Mouse (Mus musculus): ENCODE data around the gene Nox1. TPM values are rescaled to one million over a fixed set of nuclear protein-coding genes. Genes with fewer than 3 reads are reported as not detected.
A peak's percentile ranks its signal among the peaks of the same experiment; 100 is the strongest.

The Nox1 gene
- polyA plus RNA-seq, 1 experiment from 2014 or later = 0.36 TPM

- no peak overlapping the region for H3K27ac ChIP-seq (ENCODE audit: low read depth, low read length)
- H3K4me2 ChIP-seq (ENCODE audit: low read length) = no peak overlapping the region
- ATAC-seq = no peak
- no peak overlapping the region for H3K4me3 ChIP-seq (ENCODE audit: low read length)
- H3K9ac ChIP-seq (ENCODE audit: low read depth, low read length) = no peak overlapping the region
- peaks cover 7% of the 10 kb centered on the region; the same call in 1 of the 2 replicates for H3K36me3 ChIP-seq (ENCODE audit: control insufficient read depth, insufficient read depth, low read length)
- no peaks in the 10 kb centered on the region for H3K9me3 ChIP-seq (ENCODE audit: control insufficient read depth, low read length)
- H3K4me1 ChIP-seq (ENCODE audit: control insufficient read depth, insufficient read depth, low read depth, low read length) = no peaks in the 10 kb centered on the region
- 53% methylated on average over 1 of the region's 1 CpGs for WGBS
- H3K27me3 ChIP-seq (replicated peaks; ENCODE audit: control insufficient read depth, insufficient read depth, low read length) = no peaks in the 10 kb centered on the region
These were observed 136.3 kb downstream of the Nox1 start for GRCm38 (mm10) chrX:134085453-134085852.

- WGBS = 23% methylated on average over 10 of the region's 10 CpGs
- ATAC-seq = peak; percentile 12; the same call in 1 of the 2 replicates
- peak overlapping the region; percentile 76 for H3K9ac ChIP-seq (ENCODE audit: low read depth, low read length)
- H3K4me2 ChIP-seq (ENCODE audit: low read length) = peak overlapping the region; percentile 51
- H3K36me3 ChIP-seq (ENCODE audit: control insufficient read depth, insufficient read depth, low read length) = no peaks in the 10 kb centered on the region; the same call in 1 of the 2 replicates
- H3K9me3 ChIP-seq (ENCODE audit: control insufficient read depth, low read length) = no peaks in the 10 kb centered on the region
- H3K27ac ChIP-seq (ENCODE audit: low read depth, low read length) = peak overlapping the region; percentile 88
- H3K4me3 ChIP-seq (ENCODE audit: low read length) = peak overlapping the region; percentile 61
- no peaks in the 10 kb centered on the region for H3K27me3 ChIP-seq (replicated peaks; ENCODE audit: control insufficient read depth, insufficient read depth, low read length)
- H3K4me1 ChIP-seq (ENCODE audit: control insufficient read depth, insufficient read depth, low read depth, low read length) = peaks cover 2% of the 10 kb centered on the region; the same call in 1 of the 2 replicates
These were observed 162.0 kb downstream of the Nox1 start for GRCm38 (mm10) chrX:134059764-134060163.

GRCm38 (mm10) chrX:134058987-134059712, 162.6 kb downstream of the Nox1 start, which contains the start of gene Cstf2:
Cstf2 (plus strand) TSS chrX:134059187.
- Histone ChIP-seq H3K36me3 (ENCODE audit: control insufficient read depth, insufficient read depth, low read length) (no peaks in the 10 kb centered on the region; the same call in 1 of the 2 replicates), H3K4me1 (ENCODE audit: control insufficient read depth, insufficient read depth, low read depth, low read length) (peaks cover 2% of the 10 kb centered on the region; the same call in 1 of the 2 replicates), H3K9ac (ENCODE audit: low read depth, low read length) (peak within 1 kb of the TSS; percentile 76), H3K27ac (ENCODE audit: low read depth, low read length) (peak within 1 kb of the TSS; percentile 88), H3K4me2 (ENCODE audit: low read length) (peak within 1 kb of the TSS; percentile 51), H3K27me3 (replicated peaks; ENCODE audit: control insufficient read depth, insufficient read depth, low read length) (no peaks in the 10 kb centered on the region), H3K4me3 (ENCODE audit: low read length) (peak within 1 kb of the TSS; percentile 61), H3K9me3 (ENCODE audit: control insufficient read depth, low read length) (no peaks in the 10 kb centered on the region)
- 23% methylated on average over 43 of the region's 77 CpGs for WGBS
- ATAC-seq = peak; percentile 99

- H3K27ac ChIP-seq (ENCODE audit: low read depth, low read length) = peak overlapping the region; percentile 88; the same call in 1 of the 2 replicates
- no peak; the same call in 1 of the 2 replicates for ATAC-seq
These were observed 163.5 kb downstream of the Nox1 start for GRCm38 (mm10) chrX:134058040-134058875.

GRCm38 (mm10) chrX:134056897-134057296, 164.9 kb downstream of the Nox1 start:
- H3K27me3 ChIP-seq (replicated peaks; ENCODE audit: control insufficient read depth, insufficient read depth, low read length) = no peaks in the 10 kb centered on the region
- H3K36me3 ChIP-seq (ENCODE audit: control insufficient read depth, insufficient read depth, low read length) = no peaks in the 10 kb centered on the region; the same call in 1 of the 2 replicates
- ATAC-seq = no peak
- no peak overlapping the region for H3K4me3 ChIP-seq (ENCODE audit: low read length)
- WGBS = 84% methylated on average over 2 of the region's 2 CpGs
- H3K4me2 ChIP-seq (ENCODE audit: low read length) = no peak overlapping the region
- no peak overlapping the region for H3K9ac ChIP-seq (ENCODE audit: low read depth, low read length)
- peaks cover 2% of the 10 kb centered on the region; the same call in 1 of the 2 replicates for H3K4me1 ChIP-seq (ENCODE audit: control insufficient read depth, insufficient read depth, low read depth, low read length)
- H3K27ac ChIP-seq (ENCODE audit: low read depth, low read length) = no peak overlapping the region
- H3K9me3 ChIP-seq (ENCODE audit: control insufficient read depth, low read length) = no peaks in the 10 kb centered on the region

More at GRCm38 (mm10) chrX:134058040-134058875, 163.5 kb downstream of the Nox1 start:
- no peak overlapping the region for H3K9ac ChIP-seq (ENCODE audit: low read depth, low read length)
- peak overlapping the region; percentile 46 for H3K4me2 ChIP-seq (ENCODE audit: low read length)
- peaks cover 2% of the 10 kb centered on the region; the same call in 1 of the 2 replicates for H3K4me1 ChIP-seq (ENCODE audit: control insufficient read depth, insufficient read depth, low read depth, low read length)
- H3K36me3 ChIP-seq (ENCODE audit: control insufficient read depth, insufficient read depth, low read length) = no peaks in the 10 kb centered on the region; the same call in 1 of the 2 replicates
- no peaks in the 10 kb centered on the region for H3K27me3 ChIP-seq (replicated peaks; ENCODE audit: control insufficient read depth, insufficient read depth, low read length)
- no peaks in the 10 kb centered on the region for H3K9me3 ChIP-seq (ENCODE audit: control insufficient read depth, low read length)
- peak overlapping the region; percentile 61 for H3K4me3 ChIP-seq (ENCODE audit: low read length)
- 74% methylated on average over 14 of the region's 14 CpGs for WGBS

- Histone ChIP-seq H3K4me3 (ENCODE audit: low read length) (no peak overlapping the region), H3K4me2 (ENCODE audit: low read length) (no peak overlapping the region), H3K27me3 (replicated peaks; ENCODE audit: control insufficient read depth, insufficient read depth, low read length) (no peaks in the 10 kb centered on the region), H3K36me3 (ENCODE audit: control insufficient read depth, insufficient read depth, low read length) (no peaks in the 10 kb centered on the region), H3K4me1 (ENCODE audit: control insufficient read depth, insufficient read depth, low read depth, low read length) (no peaks in the 10 kb centered on the region), H3K9ac (ENCODE audit: low read depth, low read length) (no peak overlapping the region), H3K9me3 (ENCODE audit: control insufficient read depth, low read length) (no peaks in the 10 kb centered on the region), H3K27ac (ENCODE audit: low read depth, low read length) (no peak overlapping the region)
- no peak for ATAC-seq
- 77% methylated on average over 1 of the region's 1 CpGs for WGBS
These were observed 172.8 kb downstream of the Nox1 start for GRCm38 (mm10) chrX:134048994-134049393.

Small RNAs within 50 kb of the gene (microRNA-seq; reads per million reads assigned to microRNA genes)
- gene Mir3112 = not detected

Other genes starting within 250 kb of the Nox1 start
- 0.99 and 1.0 TPM in 2 replicates for gene Sytl4, start 240.1 kb downstream of the Nox1 start, polyA plus RNA-seq (2015; fragmentation: Nextera tagmentation; extraction: Ambion mirVana)
- 65.9 and 68.2 TPM in 2 replicates for gene Cstf2, start 162.8 kb downstream of the Nox1 start, polyA plus RNA-seq (2015; fragmentation: Nextera tagmentation; extraction: Ambion mirVana)
- gene Xkrx, start 59.9 kb downstream of the Nox1 start, polyA plus RNA-seq (2015; fragmentation: Nextera tagmentation; extraction: Ambion mirVana) = 0.95 and 1.1 TPM in 2 replicates
- gene Arl13a, start 34.5 kb downstream of the Nox1 start, polyA plus RNA-seq (2015; fragmentation: Nextera tagmentation; extraction: Ambion mirVana) = not detected in 2 replicates
- gene Trmt2b, start 55.0 kb upstream of the Nox1 start, polyA plus RNA-seq (2015; fragmentation: Nextera tagmentation; extraction: Ambion mirVana) = 7.5 and 8.2 TPM in 2 replicates
- 117 and 126 TPM in 2 replicates for gene Tmem35a, start 73.3 kb upstream of the Nox1 start, polyA plus RNA-seq (2015; fragmentation: Nextera tagmentation; extraction: Ambion mirVana)
- 6.9 and 7.7 TPM in 2 replicates for gene Cenpi, start 86.1 kb upstream of the Nox1 start, polyA plus RNA-seq (2015; fragmentation: Nextera tagmentation; extraction: Ambion mirVana)
- 15.4 and 19.5 TPM in 2 replicates for gene Drp2, start 182.6 kb upstream of the Nox1 start, polyA plus RNA-seq (2015; fragmentation: Nextera tagmentation; extraction: Ambion mirVana)

All from hindbrain, embryonic 16.5 days (tissue).